Mouse (Mus musculus): Measurements from ENCODE around the gene Usp51. TPM values are rescaled to one million over a fixed set of nuclear protein-coding genes. Genes with fewer than 3 reads are reported as not detected.

The Usp51 gene
- polyA plus RNA-seq (2017; shearing (Covaris generic)): under 1 TPM in 1 of 2 experiments, not detected in 1; 0.07 TPM

GRCm38 (mm10) chrX:153006387-153006841 is at the start of gene Usp51:
Gene Usp51, plus strand, starts transcription at chrX:153006469.

GRCm38 (mm10) chrX:153037087-153037971 is 31.1 kb downstream of the Usp51 start, which contains the start of gene Mageh1:
Gene Mageh1, minus strand, starts transcription at chrX:153037575.

Other genes with a start within 250 kb of the Usp51 start
- under 1 TPM in 1 of 2 experiments, not detected in 1; 0.53 TPM for gene Shroom2, start 237.0 kb upstream of the Usp51 start, polyA plus RNA-seq (2017; shearing (Covaris generic))
- under 1 TPM in 1 of 2 experiments, not detected in 1; 0.39 TPM for gene Gpr143, start 224.5 kb upstream of the Usp51 start, polyA plus RNA-seq (2017; shearing (Covaris generic))
- 1 to 10 TPM in 1 of 2 experiments, under 1 TPM in 1; 0.33 to 4.1 TPM for gene Mageh1, start 31.1 kb downstream of the Usp51 start, polyA plus RNA-seq (2017; shearing (Covaris generic))
- not detected for gene Foxr2, start 112.3 kb downstream of the Usp51 start, polyA plus RNA-seq (2017; shearing (Covaris generic))
- 10 to 100 TPM; 11.3 to 12.6 TPM for gene Rragb, start 133.5 kb downstream of the Usp51 start, polyA plus RNA-seq (2017; shearing (Covaris generic))
- 1 to 10 TPM in 1 of 2 experiments, under 1 TPM in 1; 0.78 to 3.4 TPM for gene Klf8, start 231.0 kb downstream of the Usp51 start, polyA plus RNA-seq (2017; shearing (Covaris generic))

All from inflammation-experienced regulatory T-cells (primary cell).